Mouse (Mus musculus) lung, adult 18-20 months (tissue): ENCODE measurements around the gene Zfp574.

Experiments used
- DNase-seq, 2 experiments: peaks; one replicate each; pipeline ENCODE4 v3.0.0; 2022; ENCODE audit warnings: mixed read lengths in 2 of 2

The Zfp574 gene

DNA sequence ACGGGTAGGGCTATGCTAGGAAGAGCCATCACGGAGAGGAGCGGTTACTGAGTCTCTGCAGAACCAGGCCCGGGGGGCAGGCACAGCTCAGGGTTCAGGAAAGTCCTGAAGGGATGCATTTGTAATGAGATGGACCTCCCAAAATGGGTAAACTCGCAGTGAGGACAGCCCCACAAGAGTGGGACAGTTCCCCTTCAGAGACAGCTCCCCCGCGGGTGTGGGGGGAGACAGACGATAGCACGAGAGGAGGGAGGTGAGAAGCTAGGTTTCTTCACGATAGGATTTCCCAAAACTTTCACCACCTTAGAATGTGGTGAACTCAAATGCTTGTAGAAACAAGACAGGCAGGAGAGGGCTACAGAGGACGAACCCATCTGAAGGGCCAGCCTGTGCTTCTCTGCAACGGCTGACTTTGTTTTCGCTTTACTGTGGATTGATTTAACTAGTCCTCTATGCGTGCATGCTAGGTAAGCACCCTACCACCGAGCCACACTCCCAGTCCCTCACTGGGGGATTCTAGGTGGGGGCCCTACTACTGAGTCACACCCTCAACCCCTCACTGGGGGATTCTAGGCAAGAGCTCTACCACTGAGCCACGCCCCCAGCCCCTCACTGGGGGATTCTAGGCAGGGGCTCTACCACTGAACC, 40.7 kb downstream of the Zfp574 start:
- no peak for DNase-seq

DNA sequence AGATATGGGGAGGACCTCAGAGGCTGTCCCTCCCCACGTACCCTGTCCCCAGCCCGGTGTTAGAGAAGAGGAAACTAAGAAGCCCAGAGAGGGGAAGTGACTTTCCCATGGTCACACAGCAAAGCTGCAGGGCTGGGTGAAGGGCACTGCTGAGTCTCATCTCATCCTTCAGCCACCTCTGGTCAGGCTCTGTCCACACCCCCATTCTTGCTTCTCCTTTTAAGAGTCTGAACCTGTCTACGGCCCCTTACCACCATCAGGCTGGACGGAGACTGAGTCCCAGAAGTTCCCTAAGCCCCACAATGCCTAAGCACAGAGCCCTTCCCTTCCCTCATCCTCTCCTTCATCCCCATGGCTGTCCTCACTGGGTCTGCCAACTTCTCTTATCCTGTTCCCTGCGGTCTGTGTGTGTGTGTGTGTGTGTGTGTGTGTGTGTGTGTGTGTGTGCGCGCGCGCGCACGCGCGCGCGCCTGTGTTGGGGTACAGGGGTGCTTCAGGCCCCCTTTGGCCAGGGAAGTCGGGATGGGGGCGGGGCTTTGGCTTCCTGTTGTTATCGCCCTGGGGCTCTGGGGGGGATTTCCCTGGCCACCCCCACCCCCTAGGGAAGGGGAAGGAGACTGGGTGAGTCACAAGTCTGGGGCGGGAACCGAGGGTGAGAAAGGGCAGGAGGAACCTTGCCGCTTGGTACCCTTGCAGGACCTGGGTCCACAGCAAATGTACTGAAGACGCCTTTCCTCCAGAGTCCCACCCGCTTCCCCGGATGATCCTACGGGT, 47.9 kb downstream of the Zfp574 start:
- peak; percentile 39 to 66 for DNase-seq

DNA sequence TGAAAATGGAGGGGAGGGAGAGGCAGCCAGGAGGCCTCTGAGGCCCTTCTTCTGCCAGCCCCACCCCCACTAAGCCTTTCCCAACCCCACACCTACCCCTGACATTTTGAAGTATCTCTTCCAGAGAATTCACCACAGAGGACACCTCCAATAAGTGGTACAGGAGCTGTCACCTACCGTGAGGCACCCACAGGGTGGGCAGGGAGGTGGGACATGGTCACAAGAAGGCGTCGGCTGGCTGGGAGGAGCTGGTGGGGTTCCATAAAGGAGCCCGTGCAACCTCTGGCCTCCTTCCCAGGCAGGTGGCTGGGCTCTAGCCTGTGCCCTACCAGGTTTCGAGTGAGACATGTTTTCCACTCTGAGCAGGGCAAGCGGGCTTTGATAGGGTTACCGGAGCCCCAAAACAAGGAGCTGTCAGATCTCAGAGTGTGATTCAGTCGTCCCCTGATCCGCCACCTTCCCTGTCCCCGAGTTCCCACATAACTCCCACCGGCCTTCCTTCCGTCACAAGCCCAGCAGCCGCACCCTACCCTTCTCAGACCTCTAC, 48.9 kb downstream of the Zfp574 start:
- DNase-seq, result no peak

DNA sequence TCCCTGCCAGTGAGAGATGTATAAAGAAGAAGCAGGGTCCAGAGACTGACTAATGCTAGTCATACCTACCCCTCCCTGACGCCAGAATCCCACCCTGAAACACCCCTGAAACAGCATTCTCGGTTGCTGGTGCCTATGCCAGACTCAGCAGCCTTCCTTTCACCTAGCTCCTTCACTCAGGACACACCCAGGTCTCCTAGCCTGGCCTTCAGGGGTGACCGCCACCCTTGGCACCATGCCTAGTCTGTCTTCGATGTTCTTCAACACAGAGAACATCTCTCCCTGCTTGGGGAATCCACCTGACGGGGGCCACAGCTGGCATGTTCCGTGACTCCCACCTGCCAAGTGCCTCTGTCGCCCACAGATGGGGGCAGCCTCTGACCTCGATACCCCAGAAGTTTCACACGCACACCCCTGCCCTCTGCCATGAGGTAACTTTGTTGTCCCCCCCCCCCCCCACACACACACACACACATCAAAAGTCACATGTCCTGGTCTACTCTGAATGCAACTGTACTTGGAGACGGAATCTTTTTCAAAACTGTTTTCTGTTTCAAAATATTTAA, 53.4 kb downstream of the Zfp574 start:
- DNase-seq, result no peak

DNA sequence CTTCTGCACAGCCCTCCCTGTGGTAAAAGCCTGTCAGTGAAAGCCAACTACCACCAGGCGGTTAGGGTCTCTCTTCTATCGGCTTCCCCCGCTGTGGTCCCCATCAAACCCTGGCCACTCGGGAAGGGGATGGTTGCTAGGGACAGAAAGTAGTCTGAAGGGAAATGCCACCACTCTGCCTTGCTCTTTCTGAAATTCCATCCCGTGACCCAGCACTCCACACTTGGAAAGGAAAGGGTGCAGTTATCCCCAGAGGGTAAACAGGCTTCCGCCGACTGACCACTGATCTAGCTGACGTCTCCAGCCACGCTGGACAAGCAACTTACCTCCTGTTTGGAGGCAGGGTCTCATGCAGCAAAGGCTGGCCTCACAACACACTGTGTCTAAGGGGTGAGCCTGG, 55.6 kb downstream of the Zfp574 start:
- no peak for DNase-seq

DNA sequence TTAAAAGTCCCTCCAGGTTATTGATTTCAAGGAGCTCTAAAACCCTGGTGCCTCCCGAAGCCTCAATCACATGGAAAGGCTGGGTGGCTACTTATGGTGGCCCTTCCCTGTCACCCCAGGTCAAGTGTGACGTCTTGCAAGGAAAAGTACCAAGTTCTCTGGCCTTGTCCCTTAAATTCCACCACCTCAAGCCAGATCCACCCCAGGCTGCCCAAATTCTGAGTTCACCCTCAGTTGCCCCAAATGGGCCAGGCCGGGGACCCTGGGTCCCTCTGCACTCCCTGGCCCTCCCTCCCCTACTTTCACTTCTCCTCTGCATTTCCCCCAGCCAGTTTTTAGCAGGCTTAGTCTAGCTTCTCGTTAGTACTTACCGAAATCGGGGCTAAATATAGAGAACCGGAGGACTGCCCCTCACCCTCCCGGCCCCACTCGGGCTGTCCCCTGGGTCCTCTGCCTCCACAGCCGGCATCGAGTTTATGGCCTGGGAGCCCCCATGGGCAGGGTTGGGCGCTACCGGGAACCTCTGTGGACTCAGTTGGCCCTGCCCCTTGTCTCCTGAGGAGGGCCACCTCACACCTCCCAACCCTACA, 57.1 kb downstream of the Zfp574 start:
- DNase-seq, result peak in 1 of 2 experiments; percentile 41

DNA sequence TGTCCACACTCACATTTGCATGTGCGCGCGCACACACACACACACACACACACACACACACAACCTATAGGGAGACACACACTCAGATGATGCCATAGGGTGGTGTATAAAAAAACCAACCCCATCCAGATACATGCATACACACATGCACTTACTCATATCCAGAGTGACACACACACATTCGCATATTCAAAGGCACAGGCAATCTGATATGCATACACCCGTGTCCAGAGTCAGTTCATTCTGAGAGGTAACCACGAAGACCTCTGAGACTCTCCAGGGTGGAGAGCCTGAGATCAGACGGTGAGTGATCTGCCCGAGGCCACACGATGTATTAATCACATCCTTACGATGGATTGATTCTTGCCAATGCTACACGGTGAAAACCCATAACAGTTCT, 58.2 kb downstream of the Zfp574 start:
- no peak for DNase-seq

DNA sequence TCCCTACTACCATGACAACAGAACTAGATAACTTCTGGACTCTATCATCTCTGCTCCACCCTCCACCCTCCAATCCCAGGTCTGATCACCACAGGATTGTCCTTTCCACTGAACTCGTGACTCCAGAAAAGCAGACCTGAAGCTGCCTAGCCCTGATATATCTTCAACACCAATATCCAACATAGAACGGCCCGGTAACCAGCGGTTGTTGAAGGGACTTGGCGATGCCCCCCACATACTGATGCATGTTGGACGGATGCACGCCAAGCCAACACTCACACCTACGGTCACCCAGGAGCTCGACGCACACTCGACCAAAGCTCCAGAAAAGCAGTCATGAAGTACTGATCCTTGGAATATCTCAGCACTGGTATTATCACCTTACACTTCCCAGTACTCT, 58.9 kb downstream of the Zfp574 start:
- no peak for DNase-seq

DNA sequence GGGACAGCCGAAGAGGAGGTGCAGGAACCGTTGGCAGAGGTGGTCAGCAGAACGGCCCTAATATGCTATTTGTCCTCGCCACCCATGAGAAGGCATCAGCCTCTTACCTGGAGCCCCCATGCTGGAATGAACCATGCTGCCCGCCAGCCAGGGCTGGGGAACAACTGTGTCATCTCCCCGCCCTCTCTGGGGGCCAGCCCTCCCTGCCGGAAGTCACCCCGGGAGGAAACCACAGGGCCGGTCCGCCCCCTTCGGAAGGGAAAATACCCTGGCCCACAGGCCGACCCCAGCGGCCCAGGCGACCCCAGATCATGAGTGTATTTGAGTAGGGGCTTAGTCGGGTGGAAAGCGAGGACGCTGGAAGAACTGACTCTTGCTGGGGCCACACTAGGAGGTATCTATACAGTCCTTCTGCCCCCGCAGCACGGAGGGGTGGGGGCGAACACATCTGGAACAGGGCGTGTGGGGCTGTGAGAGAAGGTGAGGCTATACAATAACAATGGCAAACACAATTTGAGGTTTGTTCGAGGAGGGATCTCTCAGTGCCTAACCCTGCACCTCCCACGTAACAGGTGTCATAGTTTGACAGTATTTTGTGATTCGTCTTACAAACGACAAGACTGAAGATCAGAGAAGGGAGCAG, 60.1 kb downstream of the Zfp574 start:
- peak in 1 of 2 experiments; percentile 52 for DNase-seq
